Mouse (Mus musculus): ENCODE results near the gene Pm20d1. TPM values are rescaled to one million over a fixed set of nuclear protein-coding genes. Genes with fewer than 3 reads are reported as not detected.

Pm20d1 gene
- total and polyA plus RNA-seq, 3 experiments = 0.17 to 0.53 (median 0.21) TPM

DNA sequence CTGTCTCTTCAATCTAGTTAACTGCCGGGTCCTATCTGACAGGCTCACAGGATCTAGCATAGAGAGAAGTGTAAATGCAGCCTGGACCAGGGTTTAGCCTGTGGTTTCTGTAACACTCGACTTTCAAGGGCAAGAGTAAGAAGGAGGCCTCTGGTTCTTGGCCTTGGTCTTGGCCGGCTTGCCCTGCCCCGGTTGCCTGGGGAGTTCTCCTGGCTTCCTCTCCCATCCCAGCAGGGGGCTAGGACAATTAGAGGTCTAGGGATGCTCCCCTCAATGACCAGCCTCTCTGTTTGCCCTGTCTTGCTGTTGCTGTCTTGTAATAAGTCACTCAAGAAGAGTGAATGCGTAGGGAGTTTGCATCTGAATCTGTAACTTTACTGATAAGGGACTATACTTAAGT is 32.1 kb downstream of the Pm20d1 start:
- Histone ChIP-seq H3K79me2 (replicated peaks; ENCODE audit: control insufficient read depth, extremely low read depth, insufficient read depth, poor library complexity, severe bottlenecking) (no peaks in the 10 kb centered on the region; the same call in 1 of the 2 replicates), H3K4me2 (ENCODE audit: insufficient read depth, low read depth, poor library complexity, severe bottlenecking) (peak overlapping the region; percentile 91), H3K9me3 (replicated peaks; ENCODE audit: low read length) (no peaks in the 10 kb centered on the region), H3K4me1 (ENCODE audit: control insufficient read depth in 1 of 2, insufficient read depth in 2 of 2) (peaks cover 6 to 68% of the 10 kb centered on the region in 2 experiments), H3K27ac (ENCODE audit: insufficient read depth, low read depth) (no peak overlapping the region), H3K36me3 (replicated peaks in 1 of 2; ENCODE audit: control insufficient read depth in 1 of 2, insufficient read depth in 1 of 2, low read length in 1 of 2) (peaks cover 19 to 47% of the 10 kb centered on the region in 2 experiments), H3K9ac (ENCODE audit: insufficient read depth, low read depth) (peak overlapping the region; percentile 89), H3K27me3 (replicated peaks) (peaks cover 2% of the 10 kb centered on the region), H3K4me3 (replicated peaks in 1 of 3; ENCODE audit: low read depth in 2 of 3, low read length in 2 of 3, poor library complexity in 1 of 3) (peak overlapping the region in 2 of 3 experiments; percentile 79 to 85)
- dilution Hi-C loops (cut with MboI; ENCODE audit: extremely low pct_ligation_motif_present, extremely low pct_unique_long_range_greater_than_20kb, low sequenced_read_pairs) (no loop called here), in situ Hi-C loops (cut with MboI; ENCODE audit: low pct_ligation_motif_present, low pct_unique_long_range_greater_than_20kb, low sequenced_read_pairs) (loop anchor here (25.0 kb wide), 1 partner anchor 117 kb away; no protein-coding TSS in a partner anchor)
- TF ChIP-seq TBP (conservative IDR thresholded peaks at IDR 0.05; ENCODE audit: low read depth, low read length) (no peak), PAX5 (IDR thresholded peaks at IDR 0.05; ENCODE audit: low read length) (no peak), ZKSCAN1 (IDR thresholded peaks at IDR 0.05; ENCODE audit: borderline replicate concordance, low read depth, low read length) (no peak), SIN3A (IDR thresholded peaks at IDR 0.05; ENCODE audit: low read length) (no peak), USF2 (conservative IDR thresholded peaks at IDR 0.05; ENCODE audit: low read depth, low read length) (no peak), HCFC1 (IDR thresholded peaks at IDR 0.05; ENCODE audit: low read depth, low read length) (no peak), ELF1 (IDR thresholded peaks at IDR 0.05; ENCODE audit: low read depth, low read length) (no peak), MAZ (IDR thresholded peaks at IDR 0.05; ENCODE audit: low read depth, low read length) (no peak), NRF1 (IDR thresholded peaks at IDR 0.05; ENCODE audit: low read depth, low read length) (no peak), E2F4 (IDR thresholded peaks at IDR 0.05; ENCODE audit: insufficient replicate concordance, low read depth, low read length) (no peak), JUN (IDR thresholded peaks at IDR 0.05; ENCODE audit: insufficient read depth, low read depth, low read length) (no peak), RAD21 (IDR thresholded peaks at IDR 0.05; ENCODE audit: low read depth, low read length) (no peak), USF1 (IDR thresholded peaks at IDR 0.05; ENCODE audit: low read depth, low read length) (no peak)
- no peak for DNase-seq (ENCODE audit: extremely low read depth)

DNA sequence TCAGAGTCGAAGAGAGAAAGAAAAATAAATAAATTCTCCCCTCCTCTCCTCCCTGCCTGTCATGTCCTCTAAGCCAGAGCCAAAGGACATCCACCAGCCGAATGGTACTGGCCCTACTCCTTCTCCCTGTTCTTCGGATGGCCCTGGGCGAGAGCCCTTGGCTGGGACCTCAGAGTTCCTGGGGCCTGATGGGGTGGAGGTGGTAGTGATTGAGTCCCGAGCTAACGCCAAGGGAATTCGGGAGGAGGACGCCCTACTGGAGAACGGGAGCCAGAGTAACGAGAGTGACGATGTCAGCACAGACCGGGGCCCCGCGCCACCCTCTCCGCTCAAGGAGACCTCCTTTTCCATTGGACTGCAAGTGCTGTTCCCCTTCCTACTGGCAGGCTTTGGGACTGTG is 33.4 kb downstream of the Pm20d1 start:
- Histone ChIP-seq H3K79me2 (replicated peaks; ENCODE audit: control insufficient read depth, extremely low read depth, insufficient read depth, poor library complexity, severe bottlenecking) (no peaks in the 10 kb centered on the region; the same call in 1 of the 2 replicates), H3K4me1 (ENCODE audit: control insufficient read depth in 1 of 2, insufficient read depth in 2 of 2) (peaks cover 0 to 58% of the 10 kb centered on the region in 2 experiments; a peak in 2 of 4 replicates), H3K36me3 (replicated peaks in 1 of 2; ENCODE audit: control insufficient read depth in 1 of 2, insufficient read depth in 1 of 2, low read length in 1 of 2) (peaks cover 22 to 60% of the 10 kb centered on the region in 2 experiments)

More for the DNA sequence above, 33.4 kb downstream of the Pm20d1 start:
- dilution Hi-C loops (cut with MboI; ENCODE audit: extremely low pct_ligation_motif_present, extremely low pct_unique_long_range_greater_than_20kb, low sequenced_read_pairs) (no loop called here), in situ Hi-C loops (cut with MboI; ENCODE audit: low pct_ligation_motif_present, low pct_unique_long_range_greater_than_20kb, low sequenced_read_pairs) (loop anchor here (25.0 kb wide), 1 partner anchor 118 kb away; no protein-coding TSS in a partner anchor)
- Histone ChIP-seq H3K27me3 (replicated peaks) (peaks cover 2% of the 10 kb centered on the region), H3K4me2 (ENCODE audit: insufficient read depth, low read depth, poor library complexity, severe bottlenecking) (no peak overlapping the region), H3K27ac (ENCODE audit: insufficient read depth, low read depth) (no peak overlapping the region), H3K9ac (ENCODE audit: insufficient read depth, low read depth) (no peak overlapping the region), H3K4me3 (replicated peaks in 1 of 3; ENCODE audit: low read depth in 2 of 3, low read length in 2 of 3, poor library complexity in 1 of 3) (no peak overlapping the region), H3K9me3 (replicated peaks; ENCODE audit: low read length) (no peaks in the 10 kb centered on the region)
- no peak for TF ChIP-seq MAZ (IDR thresholded peaks at IDR 0.05; ENCODE audit: low read depth, low read length)
- TF ChIP-seq IRF4 (IDR thresholded peaks at IDR 0.05; ENCODE audit: low read depth, low read length) = no peak
- no peak for DNase-seq (ENCODE audit: extremely low read depth)
